Mouse (Mus musculus) CH12.LX (cell line): ENCODE results near the gene Car15. TPM values are rescaled to one million over a fixed set of nuclear protein-coding genes. Genes with fewer than 3 reads are reported as not detected.

ENCODE experiments used
- DNase-seq: peaks from one replicate; pipeline ENCODE4 v3.0.0-alpha.2; 2013; ENCODE audit errors: extremely low read depth
- H3K27ac ChIP-seq: 2 replicates; pipeline ENCODE4 v1.5.1; 2012; ENCODE audit warnings: low read depth, mild to moderate bottlenecking, control low read depth, moderate library complexity; ENCODE audit not compliant: insufficient read depth
- H3K27me3 ChIP-seq: replicated peaks from 2 replicates; pipeline ENCODE3; 2012; ENCODE audit warnings: inconsistent platforms
- H3K36me3 ChIP-seq, 2 experiments: replicated peaks in 1 of 2; 2 replicates each; pipeline versions ENCODE3 to v1.6.1; 2012; ENCODE audit warnings: inconsistent platforms in 1 of 2, low read length in 1 of 2, mild to moderate bottlenecking in 1 of 2, mixed read lengths in 1 of 2, moderate library complexity in 1 of 2; ENCODE audit not compliant: control insufficient read depth in 1 of 2, insufficient read depth in 1 of 2
- H3K4me1 ChIP-seq, 2 experiments: 2 replicates each; pipeline ENCODE4 v1.6.1; 2012; ENCODE audit warnings: inconsistent platforms in 1 of 2, moderate library complexity in 1 of 2; ENCODE audit not compliant: insufficient read depth in 2 of 2, control insufficient read depth in 1 of 2
- H3K4me2 ChIP-seq: 2 replicates; pipeline ENCODE4 v1.6.1; 2012; ENCODE audit warnings: low read depth, mild to moderate bottlenecking, control low read depth; ENCODE audit not compliant: poor library complexity, insufficient read depth, severe bottlenecking
- H3K4me3 ChIP-seq, 3 experiments: fragments of 150-350 bp in 1 of 3; sonication (generic) in 1 of 3; replicated peaks in 1 of 3; 2 replicates each; pipeline versions ENCODE3 to v1.5.1; 2011 to 2012; ENCODE audit warnings: low read depth in 2 of 3, low read length in 2 of 3, mild to moderate bottlenecking in 2 of 3, moderate library complexity in 2 of 3, control low read depth in 1 of 3, improper control_type of control experiment in 1 of 3, inconsistent platforms in 1 of 3, mixed read lengths in 1 of 3; ENCODE audit not compliant: poor library complexity in 1 of 3
- H3K79me2 ChIP-seq: replicated peaks from 2 replicates; pipeline ENCODE4 v1.6.1; 2012; ENCODE audit warnings: mild to moderate bottlenecking, moderate library complexity; ENCODE audit not compliant: control insufficient read depth, poor library complexity, insufficient read depth, severe bottlenecking; ENCODE audit errors: extremely low read depth
- H3K9ac ChIP-seq: 2 replicates; pipeline ENCODE4 v1.6.1; 2012; ENCODE audit warnings: low read depth, mild to moderate bottlenecking, control low read depth, moderate library complexity; ENCODE audit not compliant: insufficient read depth
- H3K9me3 ChIP-seq: replicated peaks from 2 replicates; pipeline ENCODE3; 2012; ENCODE audit warnings: low read length, inconsistent platforms, mixed read lengths
- CHD2 ChIP-seq: IDR thresholded peaks from 2 replicates; pipeline ENCODE4 v1.6.1; 2011; ENCODE audit warnings: low read length, improper control_type of control experiment
- CTCF ChIP-seq, 2 experiments: IDR thresholded peaks in 1 of 2; conservative IDR thresholded peaks in 1 of 2; 2 replicates each; pipeline ENCODE4 v1.5.1; 2011 to 2012; ENCODE audit warnings: low read depth in 2 of 2, low read length in 2 of 2, improper control_type of control experiment in 1 of 2, inconsistent platforms in 1 of 2, mild to moderate bottlenecking in 1 of 2, moderate library complexity in 1 of 2
- E2F4 ChIP-seq: IDR thresholded peaks from 2 replicates; pipeline ENCODE4 v1.6.1; 2011; ENCODE audit warnings: low read depth, low read length, improper control_type of control experiment; ENCODE audit not compliant: insufficient replicate concordance
- ELF1 ChIP-seq: IDR thresholded peaks from 2 replicates; pipeline ENCODE4 v1.6.1; 2014; ENCODE audit warnings: low read depth, mild to moderate bottlenecking, inconsistent platforms, low read length, improper control_type of control experiment
- EP300 ChIP-seq: IDR thresholded peaks from 2 replicates; pipeline ENCODE4 v1.6.1; 2011; ENCODE audit warnings: low read length, improper control_type of control experiment
- ETS1 ChIP-seq: conservative IDR thresholded peaks from 2 replicates; pipeline ENCODE4 v1.6.1; 2012; ENCODE audit warnings: low read depth, mild to moderate bottlenecking, inconsistent platforms, low read length, improper control_type of control experiment, moderate library complexity
- HCFC1 ChIP-seq: IDR thresholded peaks from 2 replicates; pipeline ENCODE4 v1.6.1; 2012; ENCODE audit warnings: low read depth, mild to moderate bottlenecking, inconsistent platforms, low read length, improper control_type of control experiment
- IRF4 ChIP-seq: IDR thresholded peaks from 2 replicates; pipeline ENCODE4 v1.6.1; 2014; ENCODE audit warnings: low read depth, mild to moderate bottlenecking, inconsistent platforms, low read length, improper control_type of control experiment
- KAT2A ChIP-seq: IDR thresholded peaks from 2 replicates; pipeline ENCODE4 v1.6.1; 2012; ENCODE audit warnings: low read length, improper control_type of control experiment, inconsistent platforms; ENCODE audit not compliant: insufficient replicate concordance
- MAZ ChIP-seq: IDR thresholded peaks from 2 replicates; pipeline ENCODE4 v1.6.1; 2012; ENCODE audit warnings: low read depth, mild to moderate bottlenecking, inconsistent platforms, low read length, improper control_type of control experiment, moderate library complexity
- MXI1 ChIP-seq: IDR thresholded peaks from 2 replicates; pipeline ENCODE4 v1.6.1; 2011; ENCODE audit warnings: mild to moderate bottlenecking, low read depth, low read length, improper control_type of control experiment
- MYC ChIP-seq: IDR thresholded peaks from 2 replicates; pipeline ENCODE4 v1.6.1; 2011; ENCODE audit warnings: low read depth, mild to moderate bottlenecking, improper control_type of control experiment, low read length
- PAX5 ChIP-seq: IDR thresholded peaks from 2 replicates; pipeline ENCODE4 v1.6.1; 2012; ENCODE audit warnings: low read length, inconsistent platforms, mixed read lengths
- POLR2A ChIP-seq: IDR thresholded peaks from 2 replicates; pipeline ENCODE4 v1.6.1; 2011; ENCODE audit warnings: low read depth, mild to moderate bottlenecking, improper control_type of control experiment, low read length
- POLR2AphosphoS2 ChIP-seq: IDR thresholded peaks from 2 replicates; pipeline ENCODE4 v1.6.1; 2011; ENCODE audit warnings: low read depth, low read length, improper control_type of control experiment
- SMC3 ChIP-seq: IDR thresholded peaks from 2 replicates; pipeline ENCODE4 v1.6.1; 2011; ENCODE audit warnings: low read depth, low read length, improper control_type of control experiment
- TBP ChIP-seq: conservative IDR thresholded peaks from 2 replicates; pipeline ENCODE4 v1.6.1; 2011; ENCODE audit warnings: low read depth, low read length, improper control_type of control experiment
- TCF12 ChIP-seq: IDR thresholded peaks from 2 replicates; pipeline ENCODE4 v1.6.1; 2014; ENCODE audit warnings: low read depth, mild to moderate bottlenecking, inconsistent platforms, low read length, improper control_type of control experiment
- UBTF ChIP-seq: IDR thresholded peaks from 2 replicates; pipeline ENCODE4 v1.6.1; 2012; ENCODE audit warnings: low read depth, mild to moderate bottlenecking, inconsistent platforms, low read length, improper control_type of control experiment, moderate library complexity
- USF2 ChIP-seq: conservative IDR thresholded peaks from 2 replicates; pipeline ENCODE4 v1.6.1; 2011; ENCODE audit warnings: low read depth, low read length, improper control_type of control experiment
- ZMIZ1 ChIP-seq: IDR thresholded peaks from 2 replicates; pipeline ENCODE4 v1.6.1; 2012; ENCODE audit warnings: low read depth, mild to moderate bottlenecking, inconsistent platforms, low read length, improper control_type of control experiment
- ZNF384 ChIP-seq: IDR thresholded peaks from 2 replicates; pipeline ENCODE4 v1.6.1; 2012; ENCODE audit warnings: low read depth, low read length, improper control_type of control experiment, inconsistent platforms
- dilution Hi-C: fragments of 300-500 bp; cut with MboI; formaldehyde crosslinking; loops from 2 replicates; pipeline ENCODE4 v1.14.3; 2020; ENCODE audit warnings: low sequenced_read_pairs; ENCODE audit not compliant: extremely low pct_unique_long_range_greater_than_20kb, extremely low pct_ligation_motif_present
- in situ Hi-C: fragments of 300-500 bp; cut with MboI; formaldehyde crosslinking; loops from 3 replicates; pipeline ENCODE4 v1.14.3; 2019; ENCODE audit warnings: low sequenced_read_pairs, low pct_ligation_motif_present, low pct_unique_long_range_greater_than_20kb, mixed read lengths
- polyA plus RNA-seq: library from polyadenylated mRNA; unstranded; fragments of >175 nt; gene quantifications from 2 replicates; pipeline ENCODE4 v1.2.1, GENCODE M21; 2012; ENCODE audit warnings: low read depth; ENCODE audit not compliant: insufficient read length
- total RNA-seq, 2 experiments: library from RNA; depleted of rRNA; stranded (reverse); fragments of 300-350 nt in 1 of 2; fragments of >200 nt in 1 of 2; gene quantifications; 2 replicates each; pipeline ENCODE4 v1.2.3; 2012 to 2014

The Car15 gene
- total and polyA plus RNA-seq, 3 experiments: 1.5 to 3.9 (median 1.6) TPM

DNA sequence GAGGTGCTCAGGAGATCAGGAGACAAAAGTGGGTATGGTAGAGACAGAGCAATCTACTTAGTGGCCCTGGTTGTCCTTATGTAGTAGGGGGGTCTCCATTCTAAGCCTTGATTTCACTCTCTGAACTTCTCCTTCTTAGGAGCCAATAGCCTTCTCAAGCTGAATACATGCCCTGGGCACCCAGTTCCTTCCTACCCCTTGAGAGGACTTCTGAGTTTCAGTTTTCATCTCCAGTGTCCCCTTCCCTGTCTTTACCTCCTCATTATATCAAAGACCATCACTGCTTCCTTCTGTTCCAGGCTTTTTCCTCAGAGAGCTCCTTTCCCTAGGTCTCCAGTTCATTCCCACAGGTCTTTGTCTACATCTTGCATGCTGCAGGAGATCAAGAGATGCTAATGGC is 41.6 kb downstream of the Car15 start:
- H3K36me3 ChIP-seq: no peaks in the 10 kb centered on the region
- DNase-seq: no peak
- H3K4me3 ChIP-seq: no peak overlapping the region
- H3K9me3 ChIP-seq: peaks cover 8% of the 10 kb centered on the region
- in situ Hi-C loops: no loop called here
- H3K4me1 ChIP-seq: peaks cover 9% of the 10 kb centered on the region in 2 experiments
- dilution Hi-C loops: no loop called here
- TF ChIP-seq ELF1 (no peak), PAX5 (no peak), USF2 (no peak), ETS1 (no peak), ZNF384 (no peak), E2F4 (no peak), MAZ (no peak), HCFC1 (no peak), ZMIZ1 (no peak), MYC (no peak), IRF4 (no peak), CHD2 (no peak), TCF12 (no peak), MXI1 (no peak), EP300 (no peak), KAT2A (no peak), POLR2A (no peak), POLR2AphosphoS2 (no peak), UBTF (no peak), TBP (no peak)
- no peak overlapping the region for H3K4me2 ChIP-seq
- H3K27ac ChIP-seq: no peak overlapping the region
- no peaks in the 10 kb centered on the region for H3K79me2 ChIP-seq
- H3K9ac ChIP-seq: no peak overlapping the region
- peaks cover 47% of the 10 kb centered on the region for H3K27me3 ChIP-seq

DNA sequence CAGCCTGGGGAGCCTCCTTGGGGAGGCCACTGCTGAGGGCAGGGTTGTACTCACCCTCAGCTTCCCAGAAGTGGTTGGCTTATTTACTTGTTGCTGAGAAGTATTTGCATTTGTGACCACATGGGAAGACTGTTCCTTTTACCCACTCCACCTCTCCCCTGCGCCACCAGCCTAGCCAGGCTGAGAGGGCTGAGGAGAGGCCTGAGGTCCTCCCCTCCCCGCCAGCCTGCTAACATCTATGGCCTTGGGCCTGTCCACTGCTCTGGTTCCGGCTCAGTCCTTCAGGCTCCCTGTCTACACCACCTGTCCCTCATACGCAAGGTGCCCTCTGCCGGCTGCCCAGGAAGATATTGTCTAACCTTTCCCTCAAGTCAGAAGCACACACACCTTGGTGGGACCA is 42.5 kb downstream of the Car15 start:
- Histone ChIP-seq H3K4me2 (no peak overlapping the region), H3K36me3 (no peaks in the 10 kb centered on the region), H3K79me2 (no peaks in the 10 kb centered on the region), H3K9me3 (peaks cover 8% of the 10 kb centered on the region), H3K9ac (no peak overlapping the region), H3K4me1 (peaks cover 9% of the 10 kb centered on the region in 2 experiments), H3K27me3 (peaks cover 40% of the 10 kb centered on the region), H3K4me3 (no peak overlapping the region), H3K27ac (no peak overlapping the region)
- peak; percentile 21 for DNase-seq
- dilution Hi-C loops (no loop called here), in situ Hi-C loops (no loop called here)
- TF ChIP-seq CHD2 (no peak), CTCF (conservative IDR thresholded peaks at IDR 0.05 in 1 of 2, IDR thresholded peaks at IDR 0.05 in 1 of 2; ENCODE audit: low read depth in 2 of 2, low read length in 2 of 2) (peak in 1 of 2 experiments; percentile 5; a peak in 1 of 4 replicates), SMC3 (peak; percentile 6; the same call in 1 of the 2 replicates)
